10 mouse cellular contexts compared by ENCODE assay signal in genomic region chr13:21401166-21401565, GRCm38 (mm10). TPM values are rescaled to one million over a fixed set of nuclear protein-coding genes. Genes with fewer than 3 reads are reported as not detected.
DNase-seq lines count a peak whose midpoint lies in the region; ATAC-seq and TF ChIP-seq lines count a peak whose summit lies in the region.
"Had no signal": no experiment of that assay in that cellular context is flagged by ENCODE, and none has a peak within 500 bp of the region (broad histone marks: within the 10 kb centered on the region; RNA-seq: fewer than 3 reads in every experiment).

No protein-coding gene starts in this region.

- TF ChIP-seq CTCF in layer of hippocampus, adult 2 months (conservative IDR thresholded peaks at IDR 0.05), result no peak

- H3K4me3 ChIP-seq in layer of hippocampus, adult 2 months, result peak overlapping the region; percentile 96
- peak overlapping the region; percentile 84 for H3K4me3 ChIP-seq in forebrain, embryonic 11.5 days (ENCODE audit: low read depth, low read length)
- peak overlapping the region; percentile 81 for H3K4me3 ChIP-seq in limb, embryonic 12.5 days (replicated peaks)
- peak overlapping the region; percentile 60 for H3K4me3 ChIP-seq in neural tube, embryonic 15.5 days (replicated peaks)

- ATAC-seq in forebrain, embryonic 11.5 days (replicated peaks; ENCODE audit: low FRiP score), result no peak
- no peak for ATAC-seq in limb, embryonic 12.5 days (ENCODE audit: insufficient number of reproducible peaks, insufficient read depth, low FRiP score, low TSS enrichment, low read depth)
- no peak for ATAC-seq in neural tube, embryonic 15.5 days (ENCODE audit: low FRiP score)
- no peak for ATAC-seq in CD4-positive, CD25-positive, alpha-beta regulatory T cell, adult 4 months

- H3K4me1 ChIP-seq in forebrain, embryonic 11.5 days (replicated peaks; ENCODE audit: control insufficient read depth, insufficient read depth, low read length), result no peaks in the 10 kb centered on the region; the same call in 1 of the 2 replicates
- H3K4me1 ChIP-seq in limb, embryonic 12.5 days (replicated peaks), result peaks cover 9% of the 10 kb centered on the region
- H3K4me1 ChIP-seq in neural tube, embryonic 15.5 days, result peaks cover 30% of the 10 kb centered on the region

- H3K4me2 ChIP-seq in forebrain, embryonic 11.5 days (ENCODE audit: low read depth, low read length, severe bottlenecking), result peak overlapping the region; percentile 48
- peak overlapping the region; percentile 76 for H3K4me2 ChIP-seq in limb, embryonic 12.5 days
- H3K4me2 ChIP-seq in neural tube, embryonic 15.5 days, result peak overlapping the region; percentile 68

- WGBS in forebrain, embryonic 11.5 days, result 89% methylated on average over 3 of the region's 3 CpGs
- 77% methylated on average over 3 of the region's 3 CpGs for WGBS in limb, embryonic 12.5 days
- 79% methylated on average over 3 of the region's 3 CpGs for WGBS in neural tube, embryonic 15.5 days

- no peak for DNase-seq in layer of hippocampus, adult 2 months (ENCODE audit: low spot score in 2 of 2)
- no peak for DNase-seq in layer of hippocampus, postnatal 14 days (ENCODE audit: low spot score in 2 of 2)
- no peak for DNase-seq in forebrain, embryonic 11.5 days (ENCODE audit: low spot score)
- DNase-seq in cerebellum, adult 18-20 months, result no peak
- no peak for DNase-seq in embryo, embryonic 9.5 days (ENCODE audit: extremely low spot score)
- DNase-seq: cerebellum, postnatal 36 days; lung, postnatal 36 days had no signal

- H3K27ac ChIP-seq in layer of hippocampus, adult 2 months, result peak overlapping the region; percentile 25; the same call in 1 of the 2 replicates
- no peak overlapping the region for H3K27ac ChIP-seq in forebrain, embryonic 11.5 days (ENCODE audit: low read depth, low read length)
- H3K27ac ChIP-seq in limb, embryonic 12.5 days, result no peak overlapping the region
- no peak overlapping the region for H3K27ac ChIP-seq in neural tube, embryonic 15.5 days (replicated peaks)

- no peaks in the 10 kb centered on the region for H3K36me3 ChIP-seq in forebrain, embryonic 11.5 days (ENCODE audit: control insufficient read depth, insufficient read depth, low read length)
- peaks cover 28% of the 10 kb centered on the region for H3K36me3 ChIP-seq in limb, embryonic 12.5 days
- peaks cover 19% of the 10 kb centered on the region; the same call in 1 of the 2 replicates for H3K36me3 ChIP-seq in neural tube, embryonic 15.5 days

- H3K9me3 ChIP-seq in forebrain, embryonic 11.5 days (ENCODE audit: control insufficient read depth, low read length), result no peaks in the 10 kb centered on the region
- no peaks in the 10 kb centered on the region for H3K9me3 ChIP-seq in limb, embryonic 12.5 days
- H3K9me3 ChIP-seq in neural tube, embryonic 15.5 days (replicated peaks), result no peaks in the 10 kb centered on the region

- H3K9ac ChIP-seq in forebrain, embryonic 11.5 days (ENCODE audit: low read length), result peak overlapping the region; percentile 87; the same call in 1 of the 2 replicates
- H3K9ac ChIP-seq in limb, embryonic 12.5 days (replicated peaks), result no peak overlapping the region
- peak overlapping the region; percentile 63; the same call in 1 of the 2 replicates for H3K9ac ChIP-seq in neural tube, embryonic 15.5 days (replicated peaks)

- no peaks in the 10 kb centered on the region for H3K27me3 ChIP-seq in forebrain, embryonic 11.5 days (ENCODE audit: control insufficient read depth, insufficient read depth, low read length)
- H3K27me3 ChIP-seq in limb, embryonic 12.5 days, result no peaks in the 10 kb centered on the region
- H3K27me3 ChIP-seq in neural tube, embryonic 15.5 days (replicated peaks), result 0 out of 2 replicates have a peak, but pooled peaks cover 3% of the 10 kb centered on the region

RNA-seq across cellular contexts. Expression of gene Zkscan3, which starts 1.4 kb away (rescaled TPM):
- 10 to 100 TPM; 36.0 to 43.5 TPM for total RNA-seq in layer of hippocampus, adult 2 months (2021)
- 10 to 100 TPM; 37.5 to 37.6 TPM for total RNA-seq in layer of hippocampus, postnatal 14 days (2021)
- polyA plus RNA-seq in forebrain, embryonic 11.5 days (2014; fragmentation: Nextera tagmentation; extraction: Ambion mirVana), result 89.7 and 91.3 TPM in 2 replicates
- 103 and 105 TPM in 2 replicates for polyA plus RNA-seq in limb, embryonic 12.5 days (2016; fragmentation: Nextera tagmentation; extraction: Ambion mirVana)
- polyA plus RNA-seq in neural tube, embryonic 15.5 days (2015; fragmentation: Nextera tagmentation; extraction: Ambion mirVana), result 63.5 and 63.7 TPM in 2 replicates
- polyA plus RNA-seq in CD4-positive, CD25-positive, alpha-beta regulatory T cell, adult 4 months (2017; shearing (Covaris generic)), result 10 to 100 TPM; 31.1 to 45.5 TPM

RNA-seq across cellular contexts. Expression of gene Zscan12, which starts 38.5 kb away (rescaled TPM):
- 1 to 10 TPM; 9.4 to 10.0 TPM for total RNA-seq in layer of hippocampus, adult 2 months (2021)
- total RNA-seq in layer of hippocampus, postnatal 14 days (2021), result 1 to 10 TPM; 8.3 to 9.0 TPM
- 20.5 and 22.4 TPM in 2 replicates for polyA plus RNA-seq in forebrain, embryonic 11.5 days (2014; fragmentation: Nextera tagmentation; extraction: Ambion mirVana)
- polyA plus RNA-seq in limb, embryonic 12.5 days (2016; fragmentation: Nextera tagmentation; extraction: Ambion mirVana), result 16.4 and 17.1 TPM in 2 replicates
- polyA plus RNA-seq in neural tube, embryonic 15.5 days (2015; fragmentation: Nextera tagmentation; extraction: Ambion mirVana), result 12.4 and 13.0 TPM in 2 replicates
- 10 to 100 TPM in 1 of 2 experiments, 1 to 10 TPM in 1; 7.7 to 10.6 TPM for polyA plus RNA-seq in CD4-positive, CD25-positive, alpha-beta regulatory T cell, adult 4 months (2017; shearing (Covaris generic))

RNA-seq across cellular contexts. Expression of gene Pgbd1, which starts 39.7 kb away (rescaled TPM):
- 1 to 10 TPM; 1.1 to 1.6 TPM for total RNA-seq in layer of hippocampus, adult 2 months (2021)
- 1 to 10 TPM; 1.3 TPM for total RNA-seq in layer of hippocampus, postnatal 14 days (2021)
- polyA plus RNA-seq in forebrain, embryonic 11.5 days (2014; fragmentation: Nextera tagmentation; extraction: Ambion mirVana), result 6.9 and 8.3 TPM in 2 replicates
- polyA plus RNA-seq in limb, embryonic 12.5 days (2016; fragmentation: Nextera tagmentation; extraction: Ambion mirVana), result 5.0 TPM in 2 replicates
- 3.0 and 3.1 TPM in 2 replicates for polyA plus RNA-seq in neural tube, embryonic 15.5 days (2015; fragmentation: Nextera tagmentation; extraction: Ambion mirVana)
- 1 to 10 TPM; 1.3 to 1.7 TPM for polyA plus RNA-seq in CD4-positive, CD25-positive, alpha-beta regulatory T cell, adult 4 months (2017; shearing (Covaris generic))

RNA-seq across cellular contexts. Expression of gene Zscan26, which starts 52.4 kb away (rescaled TPM):
- total RNA-seq in layer of hippocampus, adult 2 months (2021), result 10 to 100 TPM; 55.4 to 55.9 TPM
- 10 to 100 TPM; 33.9 to 35.6 TPM for total RNA-seq in layer of hippocampus, postnatal 14 days (2021)
- 19.5 and 22.2 TPM in 2 replicates for polyA plus RNA-seq in forebrain, embryonic 11.5 days (2014; fragmentation: Nextera tagmentation; extraction: Ambion mirVana)
- polyA plus RNA-seq in limb, embryonic 12.5 days (2016; fragmentation: Nextera tagmentation; extraction: Ambion mirVana), result 31.8 and 36.0 TPM in 2 replicates
- 25.7 TPM in 2 replicates for polyA plus RNA-seq in neural tube, embryonic 15.5 days (2015; fragmentation: Nextera tagmentation; extraction: Ambion mirVana)
- polyA plus RNA-seq in CD4-positive, CD25-positive, alpha-beta regulatory T cell, adult 4 months (2017; shearing (Covaris generic)), result 10 to 100 TPM; 78.3 to 80.7 TPM

RNA-seq across cellular contexts. Expression of gene Olfr1367, which starts 54.5 kb away (rescaled TPM):
- not detected for total RNA-seq in layer of hippocampus, adult 2 months (2021)
- total RNA-seq in layer of hippocampus, postnatal 14 days (2021), result not detected
- polyA plus RNA-seq in forebrain, embryonic 11.5 days (2014; fragmentation: Nextera tagmentation; extraction: Ambion mirVana), result not detected in 2 replicates
- polyA plus RNA-seq in limb, embryonic 12.5 days (2016; fragmentation: Nextera tagmentation; extraction: Ambion mirVana), result not detected in 2 replicates
- not detected in 2 replicates for polyA plus RNA-seq in neural tube, embryonic 15.5 days (2015; fragmentation: Nextera tagmentation; extraction: Ambion mirVana)
- not detected for polyA plus RNA-seq in CD4-positive, CD25-positive, alpha-beta regulatory T cell, adult 4 months (2017; shearing (Covaris generic))
